Mouse (Mus musculus) kidney, postnatal 14 days (tissue): ENCODE results near the gene Kat6b.

Experiments
- DNase-seq: peaks from one replicate; pipeline ENCODE4 v3.0.0; 2022; ENCODE audit warnings: mixed read lengths

Gene Kat6b

GRCm38 (mm10) chr14:21561396-21562065 lies 80.3 kb downstream of the Kat6b start:
- DNase-seq = no peak

DNA sequence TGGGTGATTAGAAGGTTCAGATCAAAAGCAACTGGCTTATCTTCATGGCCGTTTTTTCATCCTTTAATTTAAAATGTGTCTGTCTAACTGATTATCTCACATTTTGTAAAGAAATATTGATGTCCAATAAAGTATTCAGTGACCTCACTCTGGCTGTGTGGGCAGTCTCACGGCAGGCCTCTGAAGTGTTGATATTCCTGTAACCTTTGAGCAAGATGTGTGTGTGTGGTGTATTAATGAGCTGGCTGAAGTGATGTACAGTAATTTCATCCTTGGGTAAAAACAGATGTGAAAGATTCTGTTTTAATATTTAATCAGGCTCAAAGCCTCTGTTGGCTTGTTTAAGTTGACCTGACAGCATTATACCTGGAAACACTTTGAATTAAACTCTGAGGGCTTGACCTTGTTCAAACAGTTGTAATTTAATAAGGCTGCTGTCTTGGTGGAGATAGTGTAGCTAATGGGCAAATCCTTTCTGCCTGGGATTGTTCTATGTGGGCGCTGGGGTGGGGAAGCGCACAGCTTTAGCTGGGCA lies 82.4 kb downstream of the Kat6b start:
- no peak for DNase-seq

- DNase-seq = no peak
Observed at GRCm38 (mm10) chr14:21565541-21566353, 84.5 kb downstream of the Kat6b start.

- no peak for DNase-seq
Observed at GRCm38 (mm10) chr14:21567293-21567984, 86.2 kb downstream of the Kat6b start.

- DNase-seq = no peak
Observed at GRCm38 (mm10) chr14:21568821-21569220, 87.6 kb downstream of the Kat6b start.

GRCm38 (mm10) chr14:21574686-21575309 lies 93.6 kb downstream of the Kat6b start:
- no peak for DNase-seq

DNA sequence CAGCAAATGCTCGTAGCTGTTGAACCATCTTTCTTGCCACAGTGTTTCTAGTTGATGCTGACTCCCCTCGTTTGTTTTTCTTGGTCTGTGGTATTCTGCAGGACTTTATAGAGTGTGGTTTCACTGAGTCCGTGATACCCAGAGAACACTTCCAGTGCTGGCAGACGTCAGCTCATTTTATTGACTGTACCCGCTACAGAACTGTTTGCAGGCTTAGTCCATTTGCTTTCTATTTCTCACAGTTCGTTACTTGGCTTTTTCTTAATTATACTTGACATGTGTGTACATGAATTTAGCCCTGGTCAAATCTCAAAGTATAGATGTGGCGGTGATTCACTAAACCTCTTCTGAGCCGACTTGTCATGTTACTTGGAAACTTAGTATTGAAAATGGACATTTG lies 95.6 kb downstream of the Kat6b start:
- DNase-seq = no peak

DNA sequence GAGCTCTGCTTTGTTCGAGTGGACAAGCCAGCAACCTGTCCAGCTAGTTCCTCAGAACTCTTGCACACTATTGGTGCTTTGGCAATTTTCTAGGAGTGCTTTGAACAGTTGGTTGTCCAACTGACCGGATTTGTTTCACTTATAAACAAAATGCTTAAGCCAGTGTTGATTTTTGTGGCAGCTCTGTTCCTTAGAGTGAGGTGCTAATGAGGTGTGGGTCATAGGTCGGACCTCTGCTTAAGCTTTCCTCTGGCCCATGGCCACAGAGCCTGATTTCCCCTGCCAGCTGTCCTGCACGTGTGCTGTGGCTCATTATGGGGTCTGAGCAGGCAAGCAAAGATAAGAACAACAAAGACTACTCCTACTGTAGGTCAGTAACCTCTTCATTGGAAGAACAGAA lies 100.0 kb downstream of the Kat6b start:
- peak; percentile 40 for DNase-seq

DNA sequence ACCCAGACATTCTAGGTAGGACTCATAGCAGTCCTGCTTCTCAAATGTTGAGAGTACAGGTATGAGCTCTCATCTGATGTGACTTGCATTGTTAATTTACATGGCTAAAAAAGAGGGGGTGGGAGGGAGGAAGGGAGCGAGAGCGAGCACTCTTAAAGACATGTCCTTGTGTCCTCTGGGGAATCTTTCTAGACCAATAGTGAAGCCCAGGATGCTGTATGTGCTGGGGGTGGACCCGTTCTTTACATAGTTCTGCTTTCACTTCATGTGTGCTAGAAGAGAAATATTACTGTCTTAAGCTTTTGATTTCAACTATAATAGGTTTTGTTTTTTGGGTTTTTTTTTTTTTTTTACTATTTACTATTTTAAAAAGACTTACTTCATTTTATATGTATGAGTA lies 101.1 kb downstream of the Kat6b start:
- no peak for DNase-seq

DNA sequence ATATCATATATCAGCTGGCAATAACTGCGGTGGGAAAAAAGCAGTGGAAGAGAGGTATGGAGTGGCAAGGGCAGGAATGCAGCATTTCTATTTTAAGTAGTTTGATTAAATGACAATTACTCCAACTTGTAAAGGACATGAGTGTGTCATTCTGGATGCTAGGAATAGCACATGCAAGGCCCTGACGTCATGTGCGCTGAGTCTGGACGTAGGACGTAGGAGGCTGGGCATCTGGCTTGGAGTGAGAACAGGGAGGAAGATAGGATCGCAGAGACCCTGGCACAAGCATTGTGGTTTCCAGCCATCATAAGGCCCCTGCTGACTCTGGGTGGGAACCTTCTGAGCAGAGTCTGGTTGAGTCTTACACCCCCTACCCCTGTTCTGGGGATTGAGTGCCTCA lies 101.8 kb downstream of the Kat6b start:
- DNase-seq = no peak

DNA sequence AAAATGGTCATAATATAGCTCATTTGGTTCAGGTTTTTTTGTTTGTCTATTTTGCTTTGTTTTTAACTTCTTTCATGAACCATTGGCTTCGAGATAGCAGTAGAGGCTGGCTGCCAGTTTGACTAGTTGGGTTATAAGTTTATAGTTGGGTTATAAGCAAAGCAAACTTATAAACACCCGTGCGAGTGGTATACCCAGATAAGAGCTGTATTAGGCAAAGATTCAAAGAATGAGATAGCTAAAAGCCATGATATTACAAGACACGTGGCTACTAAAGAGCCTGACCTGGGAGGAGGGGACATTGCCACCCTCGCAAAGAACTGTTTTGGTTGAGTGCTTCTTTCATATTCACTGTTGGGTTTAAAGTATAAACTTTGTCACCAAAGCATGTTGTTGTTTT lies 102.6 kb downstream of the Kat6b start:
- DNase-seq = no peak

- DNase-seq = no peak
Observed at GRCm38 (mm10) chr14:21584468-21585135, 103.4 kb downstream of the Kat6b start.

DNA sequence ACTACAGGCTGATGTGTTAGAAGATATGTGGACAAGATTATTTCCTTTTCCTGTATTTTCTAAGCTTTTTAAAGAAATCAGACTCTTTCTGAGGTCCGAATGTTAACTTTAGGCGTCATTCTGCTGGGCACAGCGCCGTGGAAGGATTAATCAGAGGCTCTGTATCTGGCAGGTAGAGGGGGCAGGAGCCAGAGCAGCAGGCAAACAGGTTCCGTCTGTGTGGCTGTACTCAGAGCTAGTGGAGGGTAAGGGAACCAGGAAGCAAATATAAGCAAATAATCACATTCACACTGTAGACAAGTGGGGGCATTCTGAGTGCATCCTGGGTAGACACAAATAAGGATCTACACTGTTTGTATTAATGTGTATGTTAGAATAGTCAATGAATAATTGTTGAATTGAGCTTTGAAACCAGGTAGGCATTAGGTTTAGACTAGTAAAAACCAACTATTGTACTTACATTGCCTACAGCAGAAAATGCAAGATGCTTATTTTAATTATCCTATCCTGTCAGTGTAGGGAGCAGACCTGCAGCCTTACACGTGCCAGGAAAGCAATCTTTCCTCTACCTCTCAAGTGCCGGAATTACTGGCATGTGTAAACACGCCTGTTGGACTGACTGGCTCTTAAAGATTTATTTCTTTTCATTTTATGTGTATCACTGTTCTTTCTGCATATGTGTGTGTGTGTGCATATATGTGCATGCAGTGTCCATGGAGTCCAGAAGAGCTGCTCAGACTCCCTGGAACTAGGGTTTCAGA lies 104.4 kb downstream of the Kat6b start:
- no peak for DNase-seq

DNA sequence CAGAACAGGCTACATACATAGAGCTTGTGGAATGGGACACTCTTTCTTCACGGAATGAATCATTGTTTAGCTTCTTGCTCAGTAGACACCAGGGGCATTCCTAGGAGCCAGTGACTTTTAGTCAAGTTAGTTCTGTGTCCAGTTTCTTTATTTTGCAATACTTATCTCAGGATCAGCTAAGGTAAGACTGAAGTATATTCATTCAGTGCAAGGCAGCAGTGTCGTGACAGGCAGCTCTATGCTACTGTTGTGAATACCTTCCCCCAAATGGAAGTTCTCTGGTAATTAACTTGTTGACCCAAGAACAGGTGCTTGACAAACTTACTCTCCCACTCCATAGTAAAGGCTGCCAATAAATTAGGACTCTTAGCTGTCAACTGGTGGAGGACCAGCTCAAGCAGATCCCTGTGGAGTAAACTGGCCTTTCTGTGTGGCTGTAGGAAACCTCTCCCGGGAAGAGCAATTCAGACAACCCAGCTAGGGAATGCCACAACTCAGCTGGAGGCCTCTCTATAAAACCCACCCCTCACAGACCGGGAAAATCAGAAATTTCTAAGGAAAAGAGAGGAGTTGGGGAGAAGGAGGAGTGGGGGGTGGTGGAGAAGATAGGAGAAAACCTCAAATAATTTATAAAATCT lies 105.4 kb downstream of the Kat6b start:
- DNase-seq = no peak

DNA sequence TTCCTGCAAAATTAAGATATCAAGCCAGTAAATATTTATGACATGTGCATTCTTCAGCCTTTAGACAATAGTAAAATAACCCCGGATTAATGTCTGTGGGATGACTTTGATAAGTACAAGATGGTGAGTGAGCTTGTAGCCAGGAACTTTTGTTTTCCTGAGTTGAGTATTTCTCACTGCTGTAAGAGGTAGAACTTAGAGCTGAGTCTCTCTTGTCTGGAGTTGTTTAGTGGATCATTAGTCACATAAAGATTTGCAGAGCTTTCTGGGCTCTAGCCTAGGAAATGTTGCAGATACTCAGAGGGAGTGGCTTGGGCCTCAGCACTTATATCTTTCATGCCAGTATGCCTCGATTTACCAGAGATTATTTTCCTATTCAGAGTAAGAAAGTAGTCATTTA lies 106.7 kb downstream of the Kat6b start:
- no peak for DNase-seq

DNA sequence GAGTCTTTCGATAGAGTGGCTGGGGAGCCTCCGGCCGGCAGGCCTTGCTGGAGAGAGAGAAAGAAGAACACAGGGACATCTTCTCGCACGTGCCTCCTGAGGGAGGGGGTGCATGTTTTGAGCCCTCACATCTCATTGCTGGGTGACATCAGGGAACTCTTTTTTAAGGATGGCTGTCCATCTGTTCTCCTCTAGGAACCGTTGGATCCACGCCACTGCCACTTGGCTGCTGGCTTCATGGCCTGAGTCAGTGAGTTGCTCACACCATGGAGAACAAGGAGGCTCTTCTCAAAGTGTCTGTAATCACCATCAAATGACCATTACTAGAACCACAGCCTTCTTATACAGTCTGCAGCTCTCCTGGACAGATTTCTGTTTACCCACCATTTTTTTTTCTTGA lies 108.4 kb downstream of the Kat6b start:
- no peak for DNase-seq

DNA sequence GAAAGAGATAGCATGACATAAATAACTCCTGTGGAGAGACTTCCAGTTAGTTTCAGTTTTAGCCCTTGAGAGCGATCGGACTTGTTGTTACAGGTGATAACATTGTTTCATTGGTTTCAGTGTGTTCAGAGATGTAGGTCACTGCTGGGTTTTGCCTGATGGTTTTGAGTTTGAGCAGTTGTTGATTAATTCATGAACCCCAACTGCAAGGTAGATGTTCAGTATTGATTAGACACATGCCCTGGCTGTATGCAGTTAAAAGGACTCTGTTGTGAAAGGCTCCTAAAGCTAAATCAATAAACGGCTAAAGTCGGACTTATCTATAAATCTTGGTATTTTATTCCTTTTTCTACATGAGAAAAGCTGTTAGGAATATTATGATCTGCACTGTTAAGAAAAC lies 109.0 kb downstream of the Kat6b start:
- no peak for DNase-seq

DNA sequence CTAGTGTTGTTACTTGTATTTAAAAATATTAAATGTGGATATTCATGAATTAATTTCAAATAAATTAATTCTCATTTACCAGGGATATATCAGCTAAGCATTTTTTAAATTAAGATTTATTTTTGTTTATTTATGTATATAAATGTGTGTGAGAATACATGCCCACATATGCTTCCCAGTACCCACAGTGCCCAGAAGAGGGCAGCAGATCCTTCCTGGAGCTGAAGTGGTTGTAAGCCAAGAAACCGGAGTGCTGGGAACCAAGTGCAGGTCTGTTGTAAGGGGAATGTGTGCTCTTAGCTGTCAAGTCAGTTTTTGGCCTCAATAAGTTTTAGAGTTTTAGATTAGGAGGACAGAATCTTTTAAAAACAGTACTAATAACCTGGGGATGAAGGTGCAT lies 110.9 kb downstream of the Kat6b start:
- DNase-seq = no peak

DNA sequence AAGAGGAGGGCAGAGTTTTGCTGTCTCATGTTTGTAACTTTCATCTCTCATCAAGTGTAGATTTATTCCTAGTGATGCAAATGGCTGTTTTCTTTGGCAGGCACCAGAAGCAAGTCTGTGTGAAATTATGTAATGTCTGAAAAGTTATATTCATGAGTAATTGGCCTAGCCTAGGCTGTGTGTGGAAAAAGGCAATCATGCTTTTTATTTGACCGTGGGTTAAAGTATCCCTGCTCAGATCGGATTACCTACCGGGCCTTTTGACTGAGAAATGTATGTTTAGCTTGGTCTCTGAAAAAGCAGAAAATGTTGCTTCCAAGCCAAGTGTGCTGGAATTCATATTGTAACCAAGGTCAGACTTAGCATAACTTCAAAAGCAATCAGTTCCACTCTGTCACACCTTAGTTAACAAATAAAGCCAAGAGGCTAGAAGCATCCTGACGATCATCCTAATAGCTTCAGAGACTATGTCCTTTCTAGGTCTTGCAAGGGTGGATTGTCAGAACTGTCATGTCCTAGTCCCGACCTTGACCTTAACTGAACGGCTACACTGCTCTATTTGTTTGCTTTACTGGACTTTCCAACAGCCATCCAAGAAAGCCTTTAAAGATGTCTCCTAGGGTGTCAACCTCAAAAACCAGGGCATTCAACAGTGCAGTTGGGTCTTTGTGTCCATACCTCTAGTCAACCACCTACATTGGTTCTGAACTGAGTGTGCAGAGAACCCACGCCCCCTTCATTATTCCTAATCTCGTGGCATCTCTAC lies 111.9 kb downstream of the Kat6b start:
- DNase-seq = peak; percentile 34

GRCm38 (mm10) chr14:21599446-21600173 lies 118.4 kb downstream of the Kat6b start:
- no peak for DNase-seq
